Mouse (Mus musculus): Measurements from ENCODE around the gene Gm13275. TPM values are rescaled to one million over a fixed set of nuclear protein-coding genes. Genes with fewer than 3 reads are reported as not detected.
"Not testable (repeated sequence)": the region's sequence is repeated elsewhere in the genome, so short reads cannot be mapped to it uniquely, and the experiment has no call there.

Gene Gm13275
- total RNA-seq (2014; rRNA removed) = not detected in 2 replicates
- not detected in 2 replicates for polyA plus RNA-seq (2015; fragmentation: Nextera tagmentation; extraction: Ambion mirVana)

GRCm38 (mm10) chr4:88793936-88794675 lies at the start of gene Gm13275:
Gene Gm13275 (plus strand): TSS chr4:88794487.
- not testable (repeated sequence) for H3K4me2 ChIP-seq (ENCODE audit: low read depth, low read length, poor library complexity, severe bottlenecking); H3K4me3 ChIP-seq (ENCODE audit: low read depth, low read length); ATAC-seq (ENCODE audit: low FRiP score); H3K4me1 ChIP-seq (ENCODE audit: insufficient read depth, low read length); DNase-seq (ENCODE audit: low spot score); H3K9me3 ChIP-seq (ENCODE audit: low read length); H3K9ac ChIP-seq (replicated peaks; ENCODE audit: low read length, poor library complexity, severe bottlenecking); H3K36me3 ChIP-seq (ENCODE audit: insufficient read depth, low read length); H3K27ac ChIP-seq (ENCODE audit: low read depth, low read length); H3K27me3 ChIP-seq (ENCODE audit: insufficient read depth, low read length)
- peak; percentile 39 for TF ChIP-seq CTCF (IDR thresholded peaks at IDR 0.05)
- WGBS = 0% methylated on average over 8 of the region's 52 CpGs

- H3K27ac ChIP-seq (ENCODE audit: low read depth, low read length) = no peak overlapping the region
- no peak for ATAC-seq (ENCODE audit: low FRiP score)
- 70% methylated on average over 6 of the region's 6 CpGs for WGBS
- no peaks in the 10 kb centered on the region for H3K36me3 ChIP-seq (ENCODE audit: insufficient read depth, low read length)
- H3K9me3 ChIP-seq (ENCODE audit: low read length) = no peaks in the 10 kb centered on the region
- H3K9ac ChIP-seq (replicated peaks; ENCODE audit: low read length, poor library complexity, severe bottlenecking) = no peak overlapping the region
- H3K4me1 ChIP-seq (ENCODE audit: insufficient read depth, low read length) = no peaks in the 10 kb centered on the region
- DNase-seq (ENCODE audit: low spot score) = no peak
- no peaks in the 10 kb centered on the region for H3K27me3 ChIP-seq (ENCODE audit: insufficient read depth, low read length)
- no peak for TF ChIP-seq CTCF (IDR thresholded peaks at IDR 0.05)
- no peak overlapping the region for H3K4me2 ChIP-seq (ENCODE audit: low read depth, low read length, poor library complexity, severe bottlenecking)
- H3K4me3 ChIP-seq (ENCODE audit: low read depth, low read length) = no peak overlapping the region
Measured at GRCm38 (mm10) chr4:88749926-88750325, 44.4 kb upstream of the Gm13275 start.

DNA sequence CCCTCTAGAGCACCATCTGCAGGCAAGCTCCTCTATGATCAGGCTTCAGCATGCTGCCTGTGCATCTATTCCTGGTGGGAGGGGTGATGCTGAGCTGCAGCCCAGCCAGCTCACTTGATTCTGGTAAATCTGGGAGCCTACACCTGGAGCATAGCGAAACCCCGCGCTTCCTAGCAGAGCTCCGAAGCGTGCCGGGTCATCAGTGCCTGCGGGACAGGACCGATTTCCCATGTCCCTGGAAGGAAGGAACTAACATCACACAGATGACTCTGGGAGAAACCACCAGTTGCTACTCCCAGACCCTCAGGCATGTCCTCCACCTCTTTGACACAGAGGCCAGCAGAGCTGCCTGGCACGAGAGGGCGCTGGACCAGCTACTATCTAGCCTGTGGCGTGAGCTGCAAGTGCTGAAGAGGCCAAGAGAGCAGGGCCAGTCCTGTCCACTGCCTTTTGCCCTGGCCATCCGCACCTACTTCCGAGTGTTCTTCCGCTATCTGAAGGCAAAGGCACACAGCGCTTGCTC lies 39.4 kb upstream of the Gm13275 start, which contains the start of gene Gm13271:
Gene Gm13271, plus strand, starts transcription at position 51 of the 523 bp plus-strand sequence.
- not testable (repeated sequence) for H3K27ac ChIP-seq (ENCODE audit: low read depth, low read length); H3K4me1 ChIP-seq (ENCODE audit: insufficient read depth, low read length); ATAC-seq (ENCODE audit: low FRiP score); H3K4me3 ChIP-seq (ENCODE audit: low read depth, low read length); DNase-seq (ENCODE audit: low spot score); H3K27me3 ChIP-seq (ENCODE audit: insufficient read depth, low read length); H3K4me2 ChIP-seq (ENCODE audit: low read depth, low read length, poor library complexity, severe bottlenecking); H3K36me3 ChIP-seq (ENCODE audit: insufficient read depth, low read length); H3K9ac ChIP-seq (replicated peaks; ENCODE audit: low read length, poor library complexity, severe bottlenecking); H3K9me3 ChIP-seq (ENCODE audit: low read length)
- WGBS = 76% methylated on average over 15 of the region's 15 CpGs

GRCm38 (mm10) chr4:88756581-88757513 lies 37.4 kb upstream of the Gm13275 start:
- not testable (repeated sequence) for H3K36me3 ChIP-seq (ENCODE audit: insufficient read depth, low read length); H3K9me3 ChIP-seq (ENCODE audit: low read length); H3K4me1 ChIP-seq (ENCODE audit: insufficient read depth, low read length); H3K27me3 ChIP-seq (ENCODE audit: insufficient read depth, low read length); H3K27ac ChIP-seq (ENCODE audit: low read depth, low read length); DNase-seq (ENCODE audit: low spot score); ATAC-seq (ENCODE audit: low FRiP score)
- Histone ChIP-seq H3K4me3 (ENCODE audit: low read depth, low read length) (peak overlapping the region; percentile 37), H3K9ac (replicated peaks; ENCODE audit: low read length, poor library complexity, severe bottlenecking) (0 out of 2 replicates have a peak overlapping the region, but pooled peaks have one; percentile 29), H3K4me2 (ENCODE audit: low read depth, low read length, poor library complexity, severe bottlenecking) (peak overlapping the region; percentile 65)
- WGBS = 10% methylated on average over 28 of the region's 31 CpGs

GRCm38 (mm10) chr4:88757628-88758031 lies 36.7 kb upstream of the Gm13275 start:
- H3K36me3 ChIP-seq (ENCODE audit: insufficient read depth, low read length); H3K9me3 ChIP-seq (ENCODE audit: low read length); H3K4me1 ChIP-seq (ENCODE audit: insufficient read depth, low read length); H3K27ac ChIP-seq (ENCODE audit: low read depth, low read length); H3K27me3 ChIP-seq (ENCODE audit: insufficient read depth, low read length): not testable (repeated sequence)
- peak; percentile 73 for TF ChIP-seq CTCF (IDR thresholded peaks at IDR 0.05)
- DNase-seq (ENCODE audit: low spot score) = peak; percentile 93
- peak; percentile 99 for ATAC-seq (ENCODE audit: low FRiP score)
- Histone ChIP-seq H3K4me3 (ENCODE audit: low read depth, low read length) (peak overlapping the region; percentile 37), H3K9ac (replicated peaks; ENCODE audit: low read length, poor library complexity, severe bottlenecking) (0 out of 2 replicates have a peak overlapping the region, but pooled peaks have one; percentile 29), H3K4me2 (ENCODE audit: low read depth, low read length, poor library complexity, severe bottlenecking) (peak overlapping the region; percentile 65)
- WGBS = under 1% methylated on average over 11 of the region's 21 CpGs

DNA sequence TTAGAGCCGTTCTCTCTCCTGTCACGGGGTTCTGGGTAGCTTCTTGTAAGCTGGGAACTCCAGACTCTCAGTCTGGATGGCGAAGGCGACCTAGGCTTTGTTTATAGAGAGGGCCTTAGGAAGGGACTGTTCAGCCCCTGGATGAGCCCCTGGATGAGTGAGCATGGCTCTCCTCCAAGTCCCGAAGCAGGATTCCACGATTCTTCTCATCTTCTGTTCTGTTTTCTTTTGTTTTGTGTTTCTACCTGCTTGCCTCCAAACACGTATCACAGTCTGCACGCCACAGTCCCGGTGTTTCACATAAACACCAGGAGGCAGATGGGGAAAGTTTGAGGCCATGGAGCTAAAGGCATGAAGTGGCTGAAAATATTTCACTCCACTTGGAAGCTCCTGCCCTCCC lies 35.5 kb upstream of the Gm13275 start:
- not testable (repeated sequence) for H3K36me3 ChIP-seq (ENCODE audit: insufficient read depth, low read length); H3K9me3 ChIP-seq (ENCODE audit: low read length); ATAC-seq (ENCODE audit: low FRiP score); H3K4me3 ChIP-seq (ENCODE audit: low read depth, low read length); H3K4me1 ChIP-seq (ENCODE audit: insufficient read depth, low read length); H3K4me2 ChIP-seq (ENCODE audit: low read depth, low read length, poor library complexity, severe bottlenecking); H3K27me3 ChIP-seq (ENCODE audit: insufficient read depth, low read length); DNase-seq (ENCODE audit: low spot score); H3K9ac ChIP-seq (replicated peaks; ENCODE audit: low read length, poor library complexity, severe bottlenecking); H3K27ac ChIP-seq (ENCODE audit: low read depth, low read length)
- WGBS = 88% methylated on average over 9 of the region's 9 CpGs

DNA sequence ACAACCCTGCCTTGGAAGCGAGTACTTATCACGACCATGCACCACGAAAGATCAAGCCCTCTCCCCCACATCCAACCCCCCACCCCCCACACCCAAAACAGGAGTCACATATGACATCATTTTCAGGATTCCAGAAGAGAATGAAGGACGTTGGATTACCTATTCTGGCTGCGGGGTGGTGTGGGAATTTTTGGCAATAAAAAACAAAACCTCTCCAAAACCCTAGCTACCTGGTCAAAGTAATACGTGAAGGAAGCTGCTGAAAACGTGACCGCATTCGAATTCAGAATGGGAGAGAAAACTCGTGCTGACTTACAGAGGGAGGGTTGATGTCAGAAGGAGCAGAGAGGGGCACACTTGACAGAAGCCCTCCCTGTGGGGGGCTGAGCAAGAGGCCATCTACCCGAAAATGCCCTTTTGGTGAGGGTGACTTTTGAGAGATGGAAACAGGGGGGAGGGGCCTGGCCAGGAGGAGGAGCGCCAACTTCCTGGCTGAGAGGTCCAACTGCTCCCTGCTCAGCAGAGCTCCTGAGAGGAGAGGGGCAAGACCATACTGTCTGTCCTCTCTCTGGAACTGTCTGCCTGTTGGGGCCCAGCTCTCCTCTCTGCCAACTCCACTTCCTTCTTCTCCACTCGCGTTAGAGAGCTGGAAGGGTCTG lies 34.5 kb upstream of the Gm13275 start, which contains the start of gene Gm13283:
Gene Gm13283, plus strand, starts transcription at position 510 of the 659 bp plus-strand sequence.
- not testable (repeated sequence) for ATAC-seq (ENCODE audit: low FRiP score); H3K36me3 ChIP-seq (ENCODE audit: insufficient read depth, low read length); H3K9me3 ChIP-seq (ENCODE audit: low read length); H3K27me3 ChIP-seq (ENCODE audit: insufficient read depth, low read length); DNase-seq (ENCODE audit: low spot score); H3K9ac ChIP-seq (replicated peaks; ENCODE audit: low read length, poor library complexity, severe bottlenecking); H3K27ac ChIP-seq (ENCODE audit: low read depth, low read length); H3K4me1 ChIP-seq (ENCODE audit: insufficient read depth, low read length)
- peak within 1 kb of the TSS; percentile 42 for H3K4me2 ChIP-seq (ENCODE audit: low read depth, low read length, poor library complexity, severe bottlenecking)
- WGBS = 37% methylated on average over 6 of the region's 14 CpGs
- H3K4me3 ChIP-seq (ENCODE audit: low read depth, low read length) = peak within 1 kb of the TSS; percentile 20; the same call in 1 of the 2 replicates
